10 mouse cellular contexts compared by ENCODE assay signal in genomic region chr11:76739125-76739524, GRCm38 (mm10). TPM values are rescaled to one million over a fixed set of nuclear protein-coding genes. Genes with fewer than 3 reads are reported as not detected.
DNase-seq lines count a peak whose midpoint lies in the region; ATAC-seq and TF ChIP-seq lines count a peak whose summit lies in the region.
"Had no signal": no experiment of that assay in that cellular context is flagged by ENCODE, and none has a peak within 500 bp of the region (broad histone marks: within the 10 kb centered on the region; RNA-seq: fewer than 3 reads in every experiment).

No protein-coding gene starts in this region.

- no peak for TF ChIP-seq EP300 in liver, postnatal 0 days (IDR thresholded peaks at IDR 0.05; ENCODE audit: low read depth)

- no peak overlapping the region for H3K4me3 ChIP-seq in hindbrain, embryonic 11.5 days (ENCODE audit: low read depth, low read length)
- H3K4me3 ChIP-seq in hindbrain, embryonic 14.5 days (replicated peaks; ENCODE audit: low read length) = no peak overlapping the region
- H3K4me3 ChIP-seq in liver, postnatal 0 days (ENCODE audit: low read depth, low read length) = no peak overlapping the region
- H3K4me3 ChIP-seq: embryonic facial prominence, embryonic 13.5 days; liver, embryonic 15.5 days had no signal

- WGBS in hindbrain, embryonic 11.5 days = 76% methylated on average over 6 of the region's 6 CpGs
- WGBS in hindbrain, embryonic 14.5 days = 77% methylated on average over 6 of the region's 6 CpGs
- 74% methylated on average over 6 of the region's 6 CpGs for WGBS in liver, postnatal 0 days (ENCODE audit: insufficient replicate concordance)

- no peak for ATAC-seq in hindbrain, embryonic 11.5 days (ENCODE audit: low FRiP score)
- no peak for ATAC-seq in hindbrain, embryonic 14.5 days (ENCODE audit: low FRiP score)
- no peak for ATAC-seq in Patski
- ATAC-seq in liver, postnatal 0 days = no peak

- intact Hi-C loops in gastrocnemius, postnatal 14 days (cut with DNase I; ENCODE audit: low total_unique reads) = no loop called here

- peaks cover 5% of the 10 kb centered on the region; the same call in 1 of the 2 replicates for H3K36me3 ChIP-seq in hindbrain, embryonic 11.5 days (ENCODE audit: control insufficient read depth, insufficient read depth, low read length)
- peaks cover 54% of the 10 kb centered on the region for H3K36me3 ChIP-seq in hindbrain, embryonic 14.5 days (replicated peaks; ENCODE audit: control insufficient read depth, insufficient read depth)
- peaks cover 33% of the 10 kb centered on the region for H3K36me3 ChIP-seq in liver, postnatal 0 days (replicated peaks; ENCODE audit: insufficient read depth, low read length)

- H3K4me2 ChIP-seq in hindbrain, embryonic 11.5 days (replicated peaks; ENCODE audit: low read depth, low read length) = no peak overlapping the region
- no peak overlapping the region for H3K4me2 ChIP-seq in hindbrain, embryonic 14.5 days (replicated peaks)
- no peak overlapping the region for H3K4me2 ChIP-seq in liver, postnatal 0 days (ENCODE audit: low read depth, low read length)
- H3K4me2 ChIP-seq: embryonic facial prominence, embryonic 13.5 days; liver, embryonic 15.5 days had no signal

- H3K9ac ChIP-seq in hindbrain, embryonic 11.5 days (ENCODE audit: low read depth, low read length) = no peak overlapping the region
- no peak overlapping the region for H3K9ac ChIP-seq in hindbrain, embryonic 14.5 days
- H3K9ac ChIP-seq in liver, postnatal 0 days (replicated peaks) = no peak overlapping the region
- H3K9ac ChIP-seq: embryonic facial prominence, embryonic 13.5 days; liver, embryonic 15.5 days had no signal

- in situ Hi-C loops in Patski (cut with MboI; ENCODE audit: low pct_unique_long_range_greater_than_20kb) = loop anchor here (5.0 kb wide), 1 partner anchor 52 kb away; no protein-coding TSS in a partner anchor

- peak; percentile 75 for TF ChIP-seq CTCF in Patski (IDR thresholded peaks at IDR 0.05)
- TF ChIP-seq CTCF in liver, postnatal 0 days (IDR thresholded peaks at IDR 0.05; ENCODE audit: low read depth) = peak; percentile 55

- POLR2A ChIA-PET in Patski (lab: Charles Lee) = no interaction called here

- CTCF ChIA-PET in Patski (lab: Charles Lee) = interaction anchor here (0.7 to 2.0 kb wide), 9 partner anchors 9 to 83 kb away, joined by 3 to 7 read pairs (median 4); partner anchors contain the start of gene Trarg1

- peak; percentile 40 for DNase-seq in hindbrain, embryonic 11.5 days (ENCODE audit: low spot score)
- DNase-seq in hindbrain, embryonic 14.5 days (ENCODE audit: low spot score) = no peak
- DNase-seq in B cell, adult 2 months = peak; percentile 21 to 33
- DNase-seq in Patski (ENCODE audit: low read depth, low spot score) = no peak
- DNase-seq in liver, postnatal 0 days = no peak
- no peak for DNase-seq in left cerebral cortex, adult 9 months (ENCODE audit: low spot score in 2 of 2)
- DNase-seq in gastrocnemius, postnatal 14 days = no peak
- no peak for DNase-seq in gastrocnemius, postnatal 25 days

- no peaks in the 10 kb centered on the region for H3K9me3 ChIP-seq in hindbrain, embryonic 11.5 days (ENCODE audit: control insufficient read depth, low read length)
- H3K9me3 ChIP-seq in hindbrain, embryonic 14.5 days (ENCODE audit: control insufficient read depth, low read length) = no peaks in the 10 kb centered on the region
- H3K9me3 ChIP-seq in liver, postnatal 0 days (ENCODE audit: low read length) = no peaks in the 10 kb centered on the region
- H3K9me3 ChIP-seq: embryonic facial prominence, embryonic 13.5 days; liver, embryonic 15.5 days had no signal

- no peaks in the 10 kb centered on the region for H3K27me3 ChIP-seq in hindbrain, embryonic 11.5 days (ENCODE audit: control insufficient read depth, insufficient read depth, low read length)
- no peaks in the 10 kb centered on the region for H3K27me3 ChIP-seq in hindbrain, embryonic 14.5 days (ENCODE audit: control insufficient read depth, insufficient read depth, low read length)
- no peaks in the 10 kb centered on the region for H3K27me3 ChIP-seq in Patski
- H3K27me3 ChIP-seq in liver, postnatal 0 days (ENCODE audit: insufficient read depth, low read length) = no peaks in the 10 kb centered on the region
- H3K27me3 ChIP-seq: embryonic facial prominence, embryonic 13.5 days; liver, embryonic 15.5 days had no signal

- H3K27ac ChIP-seq in hindbrain, embryonic 11.5 days (ENCODE audit: low read depth, low read length) = no peak overlapping the region
- no peak overlapping the region for H3K27ac ChIP-seq in hindbrain, embryonic 14.5 days
- H3K27ac ChIP-seq in liver, postnatal 0 days (ENCODE audit: low read depth) = no peak overlapping the region
- H3K27ac ChIP-seq: embryonic facial prominence, embryonic 13.5 days; liver, embryonic 15.5 days had no signal

- H3K4me1 ChIP-seq in hindbrain, embryonic 11.5 days (replicated peaks; ENCODE audit: control insufficient read depth, insufficient read depth, low read length) = no peaks in the 10 kb centered on the region
- H3K4me1 ChIP-seq in hindbrain, embryonic 14.5 days (replicated peaks; ENCODE audit: control insufficient read depth, insufficient read depth, low read length) = no peaks in the 10 kb centered on the region
- H3K4me1 ChIP-seq in liver, postnatal 0 days (ENCODE audit: insufficient read depth) = no peaks in the 10 kb centered on the region
- H3K4me1 ChIP-seq: embryonic facial prominence, embryonic 13.5 days; liver, embryonic 15.5 days had no signal

RNA-seq across cellular contexts. Expression of gene Gosr1, which starts 24.3 kb away (rescaled TPM):
- 28.3 and 28.4 TPM in 2 replicates for polyA plus RNA-seq in hindbrain, embryonic 11.5 days (2014; fragmentation: Nextera tagmentation; extraction: Ambion mirVana)
- 36.0 and 39.6 TPM in 2 replicates for polyA plus RNA-seq in hindbrain, embryonic 14.5 days (2014; fragmentation: Nextera tagmentation; extraction: Ambion mirVana)
- 49.7 TPM for polyA plus RNA-seq in Patski (2021)
- polyA plus RNA-seq in liver, postnatal 0 days (2015; fragmentation: Nextera tagmentation; extraction: Ambion mirVana) = 10.1 and 12.9 TPM in 2 replicates
- 10 to 100 TPM; 20.1 to 21.8 TPM for total RNA-seq in gastrocnemius, postnatal 14 days (2021)
- 10 to 100 TPM; 17.6 to 18.6 TPM for total RNA-seq in gastrocnemius, postnatal 25 days (2021)

RNA-seq across cellular contexts. Expression of gene Trarg1, which starts 59.5 kb away (rescaled TPM):
- polyA plus RNA-seq in hindbrain, embryonic 11.5 days (2014; fragmentation: Nextera tagmentation; extraction: Ambion mirVana) = 0.14 TPM in 1 of 2 replicates, not detected in the other
- polyA plus RNA-seq in hindbrain, embryonic 14.5 days (2014; fragmentation: Nextera tagmentation; extraction: Ambion mirVana) = 0.35 and 0.73 TPM in 2 replicates
- polyA plus RNA-seq in Patski (2021) = 0.05 TPM
- polyA plus RNA-seq in liver, postnatal 0 days (2015; fragmentation: Nextera tagmentation; extraction: Ambion mirVana) = 0.08 TPM in 2 replicates
- 1 to 10 TPM; 1.4 TPM for total RNA-seq in gastrocnemius, postnatal 14 days (2021)
- total RNA-seq in gastrocnemius, postnatal 25 days (2021) = 1 to 10 TPM in 1 of 2 experiments, under 1 TPM in 1; 0.84 to 8.2 TPM
- polyA plus RNA-seq: liver, embryonic 15.5 days had no signal

Comparison
In these comparisons a context has a peak if more than half of its experiments do, and no peak if none do; other contexts are left out.
1. DNase-seq: peak in hindbrain, embryonic 11.5 days (single experiment) and B cell, adult 2 months (2 of 2); none in hindbrain, embryonic 14.5 days (single experiment), Patski (single experiment), liver, postnatal 0 days (single experiment), left cerebral cortex, adult 9 months (0 of 2), gastrocnemius, postnatal 14 days (single experiment) and gastrocnemius, postnatal 25 days (single experiment).